Mouse (Mus musculus): Measurements from ENCODE around the gene Tbxas1. TPM values are rescaled to one million over a fixed set of nuclear protein-coding genes. Genes with fewer than 3 reads are reported as not detected.

Gene Tbxas1
- polyA plus RNA-seq, 1 experiment: 5.1 TPM

DNA sequence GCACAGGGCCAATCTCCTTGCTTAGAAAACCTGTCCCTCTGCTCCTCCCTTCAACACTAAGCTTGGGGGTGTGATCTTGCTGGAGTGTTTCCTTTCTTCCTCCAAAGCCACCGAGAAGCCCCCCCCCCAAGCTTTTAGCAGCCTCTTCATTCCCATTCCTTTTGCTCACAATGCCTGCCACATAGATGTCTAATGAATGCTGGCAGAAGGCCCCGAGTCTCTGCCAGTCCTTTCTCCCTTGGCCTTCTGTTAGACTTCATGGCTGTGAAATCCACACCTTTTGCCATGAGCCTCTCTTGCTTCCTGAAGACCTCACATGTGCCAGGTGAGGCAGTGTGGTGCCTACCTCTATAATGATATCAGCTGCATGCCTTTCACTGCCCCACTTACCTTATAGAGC is 47.3 kb downstream of the Tbxas1 start:
- DNase-seq (ENCODE audit: low spot score): no peak

GRCm38 (mm10) chr6:38923450-38923849 is 48.2 kb downstream of the Tbxas1 start:
- no peak for DNase-seq (ENCODE audit: low spot score)

GRCm38 (mm10) chr6:38923870-38924817 is 48.9 kb downstream of the Tbxas1 start:
- no peak for DNase-seq (ENCODE audit: low spot score)

GRCm38 (mm10) chr6:38925719-38926118 is 50.5 kb downstream of the Tbxas1 start:
- DNase-seq (ENCODE audit: low spot score): no peak

DNA sequence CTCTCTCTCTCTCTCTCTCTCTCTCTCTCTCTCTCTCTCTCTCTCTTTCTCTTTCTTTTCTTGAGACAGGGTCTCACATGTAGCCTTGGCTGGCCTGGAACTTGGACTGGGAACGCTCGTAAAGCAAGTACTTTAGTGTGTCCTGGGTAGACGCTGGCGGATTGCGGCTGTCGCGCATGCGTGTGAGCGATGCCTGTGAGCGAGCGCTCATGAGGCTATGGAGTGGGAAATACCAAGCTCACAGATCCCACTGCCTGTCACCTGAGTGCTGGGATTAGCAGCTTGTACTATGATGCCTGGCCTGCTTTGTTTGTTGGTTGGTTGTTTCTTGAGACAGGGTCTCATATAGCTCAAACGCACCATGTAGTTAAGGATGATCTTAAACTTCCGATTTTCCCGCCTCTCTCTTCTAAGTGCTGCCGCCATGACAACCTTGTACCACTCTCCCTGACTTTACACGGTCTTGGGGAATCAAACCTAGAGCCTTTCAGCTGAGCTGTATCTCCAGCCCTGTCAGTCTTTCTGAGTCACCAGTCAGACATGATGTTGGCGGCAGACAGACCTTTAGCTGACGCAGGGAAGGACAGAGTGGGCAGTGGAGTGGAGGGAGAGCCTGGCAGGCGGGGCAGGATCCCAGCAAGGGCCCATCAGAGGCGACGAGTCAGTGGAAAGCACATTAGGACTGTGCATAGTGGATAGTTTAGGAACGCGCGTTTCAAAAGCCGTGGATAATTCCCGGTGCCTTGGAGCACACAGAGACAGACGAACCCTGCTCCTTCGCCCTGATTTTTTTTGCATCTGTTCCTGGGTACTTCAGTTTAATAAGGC is 51.1 kb downstream of the Tbxas1 start:
- DNase-seq (ENCODE audit: low spot score): no peak

DNA sequence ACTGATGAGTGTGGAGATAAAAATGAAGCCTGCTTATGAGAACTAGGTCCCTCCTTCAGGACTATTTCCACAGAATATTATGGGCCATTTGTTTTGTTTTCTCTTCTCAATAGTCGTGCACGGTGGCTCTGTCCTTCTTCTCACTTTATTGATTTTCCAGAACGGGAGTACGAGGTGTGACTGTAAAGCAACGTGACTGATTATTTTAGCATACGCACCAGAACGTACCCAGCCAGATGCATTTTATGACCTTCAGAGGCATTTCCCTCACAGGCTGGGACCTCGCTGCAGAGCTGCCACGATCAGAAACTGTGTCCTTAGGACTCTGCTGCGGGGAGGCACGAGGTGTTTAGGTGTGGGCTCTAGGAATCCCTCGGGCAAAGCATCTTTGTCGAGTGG is 51.8 kb downstream of the Tbxas1 start:
- no peak for DNase-seq (ENCODE audit: low spot score)

GRCm38 (mm10) chr6:38928489-38928888 is 53.3 kb downstream of the Tbxas1 start:
- no peak for DNase-seq (ENCODE audit: low spot score)

- no peak for DNase-seq (ENCODE audit: low spot score)
Measured at GRCm38 (mm10) chr6:38936009-38936408, 60.8 kb downstream of the Tbxas1 start.

GRCm38 (mm10) chr6:38938421-38938820 is 63.2 kb downstream of the Tbxas1 start:
- no peak for DNase-seq (ENCODE audit: low spot score)

DNA sequence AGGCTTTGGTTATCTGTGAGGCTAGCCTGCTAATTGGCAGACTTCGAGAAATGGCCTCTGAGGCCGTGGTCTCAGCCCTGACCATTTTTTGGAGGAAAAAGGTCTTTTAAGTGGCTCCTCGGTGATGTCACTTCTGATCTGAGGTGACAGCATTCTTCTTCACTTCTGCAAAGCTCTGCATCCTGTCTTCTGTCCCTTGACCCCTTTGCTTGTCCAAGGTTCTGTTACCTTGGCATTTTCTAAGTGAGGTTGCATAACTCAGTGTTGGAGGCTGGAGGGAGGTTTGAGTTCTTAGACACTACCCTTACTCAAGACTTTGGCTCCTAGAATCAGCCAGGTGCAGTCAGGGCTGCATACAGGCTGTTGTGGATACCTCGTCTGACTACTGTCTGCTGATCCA is 63.9 kb downstream of the Tbxas1 start:
- no peak for DNase-seq (ENCODE audit: low spot score)

- no peak for DNase-seq (ENCODE audit: low spot score)
Measured at GRCm38 (mm10) chr6:38941016-38941415, 65.8 kb downstream of the Tbxas1 start.

DNA sequence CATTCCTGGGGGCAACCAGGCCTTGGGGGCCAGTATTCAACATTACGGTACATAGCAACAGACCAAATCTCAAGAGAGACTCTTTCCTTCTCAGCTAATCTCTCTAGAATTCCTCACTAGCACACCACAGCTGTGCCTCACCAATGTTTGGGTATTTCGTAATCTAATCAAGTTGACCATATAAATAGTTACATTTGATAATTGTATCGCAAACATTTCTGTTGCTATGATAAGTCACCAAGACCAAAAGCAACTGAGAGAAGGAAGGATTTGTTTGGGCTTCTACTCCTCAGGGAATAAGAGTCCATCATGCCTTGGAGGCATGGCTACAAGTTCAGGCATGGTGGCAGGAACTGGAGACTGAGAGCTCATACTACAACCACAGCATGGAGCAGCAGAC is 67.6 kb downstream of the Tbxas1 start:
- DNase-seq (ENCODE audit: low spot score): no peak

GRCm38 (mm10) chr6:38944392-38944791 is 69.2 kb downstream of the Tbxas1 start:
- DNase-seq (ENCODE audit: low spot score): no peak

DNA sequence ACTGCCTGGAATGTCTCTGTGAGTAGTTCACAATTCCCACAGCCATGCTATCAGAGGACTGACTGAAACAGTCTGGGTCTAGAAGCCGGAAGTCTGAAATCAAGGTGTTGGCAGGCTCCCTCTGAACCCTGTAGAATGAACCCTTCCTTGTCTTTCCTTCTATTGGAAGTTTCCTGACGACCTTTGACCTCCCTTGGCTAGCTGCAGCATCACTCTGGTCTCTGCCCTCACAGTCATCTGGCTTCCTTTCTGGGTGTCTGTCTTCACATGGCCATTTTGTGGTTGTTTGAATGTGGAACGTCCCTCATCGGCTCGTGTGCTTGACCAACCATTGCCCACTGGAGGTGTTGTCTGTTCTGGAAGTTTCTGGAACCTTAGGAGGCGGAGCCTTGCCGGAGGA is 69.6 kb downstream of the Tbxas1 start:
- DNase-seq (ENCODE audit: low spot score): no peak

DNA sequence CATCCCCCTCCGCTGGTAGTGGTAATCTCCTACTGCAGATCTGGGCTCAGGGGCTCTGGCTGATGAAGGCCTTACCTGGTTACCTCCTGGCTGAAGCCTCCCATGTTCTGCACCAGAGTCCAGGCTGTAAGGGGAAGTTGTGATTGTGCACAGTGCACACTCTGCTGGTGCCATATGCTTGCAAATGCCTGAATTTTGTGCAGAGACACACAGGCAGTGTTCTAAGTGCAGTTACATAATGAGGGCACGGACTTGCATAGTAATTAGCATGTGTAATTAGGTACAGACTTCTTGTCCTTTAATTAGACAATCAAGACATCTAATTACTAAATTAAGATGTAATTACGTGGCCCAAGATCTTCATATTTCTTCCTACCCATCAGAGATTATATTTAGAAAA is 70.5 kb downstream of the Tbxas1 start:
- no peak for DNase-seq (ENCODE audit: low spot score)

DNA sequence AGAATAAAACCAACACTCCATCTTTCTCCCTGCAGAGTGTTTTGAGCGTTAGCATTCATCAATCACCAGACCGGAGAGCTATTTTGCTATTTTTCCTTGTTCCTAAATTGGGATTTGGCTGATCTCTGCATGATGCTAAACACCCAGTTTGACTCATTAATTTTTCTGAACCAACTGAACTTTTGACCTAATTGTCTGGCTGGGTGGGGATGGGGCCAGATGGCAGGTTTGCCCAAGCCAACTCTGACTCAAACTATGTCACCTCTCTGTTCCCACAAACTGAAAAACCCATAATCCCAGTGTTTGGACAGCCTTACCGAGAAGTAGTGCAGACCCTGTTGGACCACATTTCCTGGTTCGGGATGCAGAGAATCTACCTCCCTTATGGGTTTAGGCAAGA is 72.1 kb downstream of the Tbxas1 start:
- DNase-seq (ENCODE audit: low spot score): no peak

DNA sequence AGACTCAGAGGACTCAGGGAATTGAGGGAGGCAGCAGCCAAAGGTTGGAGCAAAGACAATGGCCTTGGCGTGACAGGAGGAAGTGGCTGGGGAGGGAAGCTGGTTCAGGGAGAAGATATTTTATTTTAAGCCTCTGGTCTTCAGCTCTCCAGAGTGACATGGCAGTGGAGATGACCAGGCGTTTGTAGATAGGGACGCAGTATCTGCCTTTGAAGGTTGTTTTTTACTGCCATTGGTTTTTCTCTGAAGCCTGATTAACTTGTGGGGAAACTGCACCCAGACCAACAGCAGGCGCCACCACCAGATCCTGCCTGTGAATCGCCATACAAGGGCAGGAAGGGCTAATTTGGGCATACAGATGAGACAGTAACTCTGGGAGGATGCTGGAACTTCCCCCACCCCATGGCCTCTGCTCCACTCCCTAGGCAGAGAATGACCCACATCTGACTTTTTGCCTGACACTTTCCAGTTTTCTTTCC is 74.5 kb downstream of the Tbxas1 start:
- DNase-seq (ENCODE audit: low spot score): no peak

GRCm38 (mm10) chr6:38950341-38950740 is 75.1 kb downstream of the Tbxas1 start:
- DNase-seq (ENCODE audit: low spot score): no peak

GRCm38 (mm10) chr6:38950838-38951237 is 75.6 kb downstream of the Tbxas1 start:
- DNase-seq (ENCODE audit: low spot score): no peak

- DNase-seq (ENCODE audit: low spot score): no peak
Measured at GRCm38 (mm10) chr6:38956641-38957040, 81.4 kb downstream of the Tbxas1 start.

- DNase-seq (ENCODE audit: low spot score): no peak
Measured at GRCm38 (mm10) chr6:38957246-38957645, 82.0 kb downstream of the Tbxas1 start.

- DNase-seq (ENCODE audit: low spot score): no peak
Measured at GRCm38 (mm10) chr6:38959502-38959901, 84.3 kb downstream of the Tbxas1 start.

DNA sequence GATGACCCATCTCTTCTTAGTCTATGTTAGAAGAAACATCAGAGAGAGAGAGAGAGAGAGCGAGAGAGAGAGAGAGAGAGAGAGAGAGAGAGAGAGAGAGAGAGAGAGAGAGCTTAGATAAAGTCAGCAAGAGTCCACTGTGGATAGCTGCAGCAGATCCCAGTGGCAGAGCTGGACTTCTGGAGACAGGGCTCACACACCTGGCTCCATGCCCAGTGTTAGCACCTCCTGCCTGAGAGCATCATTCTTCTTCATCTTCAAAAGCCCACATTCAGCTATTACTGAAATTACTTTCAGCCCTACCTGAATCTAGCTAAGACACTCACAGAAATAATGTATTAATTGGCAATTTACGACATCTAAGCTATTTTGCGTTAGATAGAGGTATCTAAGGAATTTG is 85.2 kb downstream of the Tbxas1 start:
- no peak for DNase-seq (ENCODE audit: low spot score)
